In genomic region chr16:35111143-35111620, GRCm38 (mm10) we compare ENCODE assay signal across 8 mouse cellular contexts. TPM values are rescaled to one million over a fixed set of nuclear protein-coding genes. Genes with fewer than 3 reads are reported as not detected.
DNase-seq lines count a peak whose midpoint lies in the region; ATAC-seq and TF ChIP-seq lines count a peak whose summit lies in the region.

No protein-coding gene starts in this region.

- no peak for TF ChIP-seq POLR2A in brain, embryonic 14.5 days (IDR thresholded peaks at IDR 0.05; ENCODE audit: borderline replicate concordance, extremely low read depth, insufficient read depth, insufficient read length, poor library complexity, severe bottlenecking)

- in situ Hi-C loops in ES-E14 (cut with MboI; ENCODE audit: low sequenced_read_pairs in 2 of 2, unreplicated experiment in 2 of 2): loop anchor here in 1 of 2 experiments (10.0 kb wide), 1 partner anchor 154 kb away; no protein-coding TSS in a partner anchor

- no peaks in the 10 kb centered on the region for H3K27me3 ChIP-seq in hindbrain, embryonic 14.5 days (ENCODE audit: control insufficient read depth, insufficient read depth, low read length)
- H3K27me3 ChIP-seq in midbrain, postnatal 0 days (ENCODE audit: insufficient read depth, low read length): no peaks in the 10 kb centered on the region

- H3K4me3 ChIP-seq in layer of hippocampus, adult 2 months: 0 out of 2 replicates have a peak overlapping the region, but pooled peaks have one; percentile 9
- H3K4me3 ChIP-seq in ES-E14 (ENCODE audit: insufficient read depth in 1 of 2, low read depth in 1 of 2, low read length in 2 of 2, poor library complexity in 1 of 2, severe bottlenecking in 1 of 2): no peak overlapping the region
- no peak overlapping the region for H3K4me3 ChIP-seq in hindbrain, embryonic 14.5 days (replicated peaks; ENCODE audit: low read length)
- H3K4me3 ChIP-seq in midbrain, postnatal 0 days (ENCODE audit: low read depth, low read length): no peak overlapping the region

- no peaks in the 10 kb centered on the region for H3K9me3 ChIP-seq in ES-E14 (ENCODE audit: control insufficient read depth, insufficient read depth, low read depth, low read length)
- H3K9me3 ChIP-seq in hindbrain, embryonic 14.5 days (ENCODE audit: control insufficient read depth, low read length): no peaks in the 10 kb centered on the region
- H3K9me3 ChIP-seq in midbrain, postnatal 0 days (ENCODE audit: low read length): no peaks in the 10 kb centered on the region

- WGBS in hindbrain, embryonic 14.5 days: 68% methylated on average over 8 of the region's 8 CpGs
- 56% methylated on average over 8 of the region's 8 CpGs for WGBS in midbrain, postnatal 0 days

- ATAC-seq in hindbrain, embryonic 14.5 days (ENCODE audit: low FRiP score): peak; percentile 39; the same call in 1 of the 2 replicates
- ATAC-seq in midbrain, postnatal 0 days (ENCODE audit: low FRiP score): peak; percentile 17; the same call in 1 of the 2 replicates

- DNase-seq in layer of hippocampus, adult 2 months (ENCODE audit: low spot score in 2 of 2): peak in 1 of 2 experiments; percentile 28
- DNase-seq in layer of hippocampus, adult 9-11 months: no peak
- DNase-seq in ES-E14 (ENCODE audit: low read depth, low spot score): peak; percentile 27
- DNase-seq in brain, embryonic 14.5 days (ENCODE audit: low read depth): peak; percentile 21
- DNase-seq in hindbrain, embryonic 14.5 days (ENCODE audit: low spot score): no peak
- DNase-seq in midbrain, postnatal 0 days (ENCODE audit: low spot score): peak; percentile 54
- no peak for DNase-seq in ovary, postnatal 14 days (ENCODE audit: low spot score)
- no peak for DNase-seq in urinary bladder, adult 18-20 months (ENCODE audit: low spot score in 2 of 2)

- no peak overlapping the region for H3K9ac ChIP-seq in ES-E14 (ENCODE audit: insufficient read depth, low read depth, low read length, poor library complexity, severe bottlenecking)
- no peak overlapping the region; the same call in 1 of the 2 replicates for H3K9ac ChIP-seq in hindbrain, embryonic 14.5 days
- H3K9ac ChIP-seq in midbrain, postnatal 0 days (replicated peaks; ENCODE audit: low read length, poor library complexity, severe bottlenecking): 0 out of 2 replicates have a peak overlapping the region, but pooled peaks have one; percentile 39

- peak overlapping the region; percentile 48; the same call in 1 of the 2 replicates for H3K4me2 ChIP-seq in hindbrain, embryonic 14.5 days (replicated peaks)
- no peak overlapping the region for H3K4me2 ChIP-seq in midbrain, postnatal 0 days (ENCODE audit: low read depth, low read length, poor library complexity, severe bottlenecking)

- 0 out of 4 replicates have a peak, but pooled peaks cover 0 to 2% of the 10 kb centered on the region in 2 experiments for H3K4me1 ChIP-seq in ES-E14 (ENCODE audit: control insufficient read depth in 2 of 2, insufficient read depth in 2 of 2, low read length in 2 of 2, poor library complexity in 1 of 2)
- peaks cover 8% of the 10 kb centered on the region; the same call in 1 of the 2 replicates for H3K4me1 ChIP-seq in hindbrain, embryonic 14.5 days (replicated peaks; ENCODE audit: control insufficient read depth, insufficient read depth, low read length)
- peaks cover 5% of the 10 kb centered on the region; the same call in 1 of the 2 replicates for H3K4me1 ChIP-seq in midbrain, postnatal 0 days (ENCODE audit: insufficient read depth, low read length)

- peak; percentile 71 for TF ChIP-seq CTCF in layer of hippocampus, adult 2 months (conservative IDR thresholded peaks at IDR 0.05)
- TF ChIP-seq CTCF in brain, embryonic 14.5 days (IDR thresholded peaks at IDR 0.05; ENCODE audit: borderline replicate concordance, extremely low read depth, insufficient read depth, insufficient read length): peak; percentile 41; the same call in 1 of the 2 replicates
- TF ChIP-seq CTCF in midbrain, postnatal 0 days (IDR thresholded peaks at IDR 0.05): peak; percentile 69

- H3K27ac ChIP-seq in layer of hippocampus, adult 2 months: no peak overlapping the region
- no peak overlapping the region for H3K27ac ChIP-seq in ES-E14 (ENCODE audit: insufficient read depth, low read depth, low read length, poor library complexity, severe bottlenecking)
- H3K27ac ChIP-seq in hindbrain, embryonic 14.5 days: no peak overlapping the region
- H3K27ac ChIP-seq in midbrain, postnatal 0 days (ENCODE audit: low read depth, low read length): peak overlapping the region; percentile 32; the same call in 1 of the 2 replicates

- peaks cover 16% of the 10 kb centered on the region for H3K36me3 ChIP-seq in ES-E14 (ENCODE audit: control insufficient read depth, insufficient read depth, low read length, poor library complexity, severe bottlenecking)
- H3K36me3 ChIP-seq in hindbrain, embryonic 14.5 days (replicated peaks; ENCODE audit: control insufficient read depth, insufficient read depth): peaks cover 11% of the 10 kb centered on the region; the same call in 1 of the 2 replicates
- H3K36me3 ChIP-seq in midbrain, postnatal 0 days (ENCODE audit: insufficient read depth, low read length): peaks cover 6% of the 10 kb centered on the region; the same call in 1 of the 2 replicates

TF ChIP-seq in ES-E14, 5 proteins besides CTCF, POLR2A, EP300 and RAD21:
- no peak for TF ChIP-seq HCFC1 (IDR thresholded peaks at IDR 0.05; ENCODE audit: borderline replicate concordance, insufficient read depth, low read length)

RNA-seq across cellular contexts. Expression of gene Adcy5, which starts 43.5 kb away (rescaled TPM):
- 10 to 100 TPM; 74.3 to 76.8 TPM for total RNA-seq in layer of hippocampus, adult 2 months (2021)
- total RNA-seq in ES-E14 (2012; rRNA removed): 0.85 and 1.3 TPM in 2 replicates
- polyA plus RNA-seq in brain, embryonic 14.5 days (2012; rRNA removed): 25.5 and 36.2 TPM in 2 replicates
- 7.9 and 9.0 TPM in 2 replicates for polyA plus RNA-seq in hindbrain, embryonic 14.5 days (2014; fragmentation: Nextera tagmentation; extraction: Ambion mirVana)
- 73.9 and 77.3 TPM in 2 replicates for total RNA-seq in midbrain, postnatal 0 days (2014; rRNA removed)
- 6.9 and 7.5 TPM in 2 replicates for polyA plus RNA-seq in midbrain, postnatal 0 days (2015; fragmentation: Nextera tagmentation; extraction: Ambion mirVana)

Comparison
In these comparisons a context has a peak if more than half of its experiments do, and no peak if none do; other contexts are left out.
1. DNase-seq: peak in ES-E14 (single experiment), brain, embryonic 14.5 days (single experiment) and midbrain, postnatal 0 days (single experiment); none in layer of hippocampus, adult 9-11 months (single experiment), hindbrain, embryonic 14.5 days (single experiment), ovary, postnatal 14 days (single experiment) and urinary bladder, adult 18-20 months (0 of 2).
2. RNA of gene Adcy5, which starts 43.5 kb away (total RNA-seq): 73.9 to 77.3 TPM in midbrain, postnatal 0 days and 74.3 to 76.8 TPM in layer of hippocampus, adult 2 months; 0.85 to 1.3 TPM in ES-E14; every median in the first group is over 10 times any median in the second.
3. Peak in every context shown above with its lines, with median percentiles within 50 percentile points of each other: CTCF ChIP-seq.